Mouse (Mus musculus): ENCODE results near the gene Pir. TPM values are rescaled to one million over a fixed set of nuclear protein-coding genes. Genes with fewer than 3 reads are reported as not detected.

The Pir gene
- polyA plus RNA-seq, 1 experiment from 2014 or later = 11.0 TPM

DNA sequence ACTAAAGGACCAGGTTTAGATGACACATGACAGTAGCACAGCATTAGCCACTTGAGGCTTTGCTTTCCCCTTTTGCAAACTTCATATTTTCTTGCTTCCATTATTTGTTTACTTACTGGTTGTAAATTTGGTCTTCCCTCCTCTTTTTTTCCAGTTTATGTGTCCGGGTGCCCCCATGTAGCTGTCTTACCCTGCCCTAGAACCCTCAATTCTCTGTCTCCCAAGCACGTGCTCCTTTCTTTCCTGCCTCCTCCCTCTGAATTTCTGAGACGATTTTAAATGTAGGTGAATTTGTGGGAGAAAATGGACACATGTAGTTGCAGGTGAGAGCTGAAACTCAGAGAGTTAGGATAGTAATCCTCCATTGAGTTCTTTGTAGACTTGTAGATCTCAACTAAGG is 151.3 kb downstream of the Pir start:
- ATAC-seq (replicated peaks; ENCODE audit: low FRiP score) (no peak), DNase-seq (ENCODE audit: low spot score) (no peak)
- H3K4me1 ChIP-seq (replicated peaks; ENCODE audit: control insufficient read depth, insufficient read depth, low read length) = no peaks in the 10 kb centered on the region; the same call in 1 of the 2 replicates
- no peaks in the 10 kb centered on the region for H3K9me3 ChIP-seq (ENCODE audit: control insufficient read depth, low read length)
- H3K36me3 ChIP-seq (ENCODE audit: control insufficient read depth, insufficient read depth, low read length) = peaks cover 4% of the 10 kb centered on the region; the same call in 1 of the 2 replicates
- peak overlapping the region; percentile 69 for H3K4me2 ChIP-seq
- WGBS = 53% methylated on average over 3 of the region's 3 CpGs
- no peak overlapping the region for H3K27ac ChIP-seq (ENCODE audit: low read depth, low read length)
- H3K4me3 ChIP-seq (ENCODE audit: low read depth, low read length) = peak overlapping the region; percentile 69
- no peaks in the 10 kb centered on the region for H3K27me3 ChIP-seq (replicated peaks; ENCODE audit: control insufficient read depth, insufficient read depth, low read length)
- peak overlapping the region; percentile 77 for H3K9ac ChIP-seq (ENCODE audit: low read depth, low read length)

Other genes starting within 250 kb of the Pir start
- gene Car5b, start 241.4 kb upstream of the Pir start, polyA plus RNA-seq (2014; fragmentation: Nextera tagmentation; extraction: Ambion mirVana) = 0.32 TPM in 1 of 2 replicates, not detected in the other
- gene Siah1b, start 192.9 kb upstream of the Pir start, polyA plus RNA-seq (2014; fragmentation: Nextera tagmentation; extraction: Ambion mirVana) = 24.0 and 29.4 TPM in 2 replicates
- 1.1 and 1.7 TPM in 2 replicates for gene Cltrn, start 180.5 kb upstream of the Pir start, polyA plus RNA-seq (2014; fragmentation: Nextera tagmentation; extraction: Ambion mirVana)
- not detected in 2 replicates for gene Ace2, start 130.0 kb upstream of the Pir start, polyA plus RNA-seq (2014; fragmentation: Nextera tagmentation; extraction: Ambion mirVana)
- gene Bmx, start 11.2 kb upstream of the Pir start, polyA plus RNA-seq (2014; fragmentation: Nextera tagmentation; extraction: Ambion mirVana) = 0.19 and 0.27 TPM in 2 replicates
- gene Vegfd, start 104.0 kb downstream of the Pir start, polyA plus RNA-seq (2014; fragmentation: Nextera tagmentation; extraction: Ambion mirVana) = 0.99 and 1.1 TPM in 2 replicates
- 28.1 and 31.9 TPM in 2 replicates for gene Piga, start 150.4 kb downstream of the Pir start, polyA plus RNA-seq (2014; fragmentation: Nextera tagmentation; extraction: Ambion mirVana)
- gene Asb11, start 167.6 kb downstream of the Pir start, polyA plus RNA-seq (2014; fragmentation: Nextera tagmentation; extraction: Ambion mirVana) = not detected in 2 replicates
- 0.25 and 0.38 TPM in 2 replicates for gene Asb9, start 237.0 kb downstream of the Pir start, polyA plus RNA-seq (2014; fragmentation: Nextera tagmentation; extraction: Ambion mirVana)

Measured in liver, embryonic 11.5 days (tissue).